Mouse (Mus musculus) liver, embryonic 12.5 days (tissue): ENCODE data around the gene Nxn. TPM values are rescaled to one million over a fixed set of nuclear protein-coding genes. Genes with fewer than 3 reads are reported as not detected.

Experiments
- ATAC-seq: fragments of 200-750 bp; cut with Nextera tagmentation; 2 replicates; pipeline ENCODE4 v1.8.0; 2017; ENCODE audit warnings: moderate number of reproducible peaks, mild to moderate bottlenecking, moderate library complexity
- H3K27ac ChIP-seq: fragments of 300-500 bp; sonication (generic); 2 replicates; pipeline ENCODE4 v1.5.1; 2016; ENCODE audit warnings: mild to moderate bottlenecking
- H3K27me3 ChIP-seq: fragments of 300-500 bp; sonication (generic); replicated peaks from 2 replicates; pipeline ENCODE4 v1.6.1; 2016; ENCODE audit warnings: mild to moderate bottlenecking, moderate library complexity
- H3K36me3 ChIP-seq: fragments of 300-500 bp; sonication (generic); 2 replicates; pipeline ENCODE4 v1.6.1; 2016; ENCODE audit warnings: mild to moderate bottlenecking, moderate library complexity
- H3K4me1 ChIP-seq: fragments of 300-500 bp; sonication (generic); 2 replicates; pipeline ENCODE4 v1.6.1; 2016
- H3K4me2 ChIP-seq: fragments of 300-500 bp; sonication (generic); 2 replicates; pipeline ENCODE4 v1.6.1; 2016; ENCODE audit warnings: mild to moderate bottlenecking, moderate library complexity
- H3K4me3 ChIP-seq: fragments of 300-500 bp; sonication (generic); 2 replicates; pipeline ENCODE4 v1.5.1; 2016; ENCODE audit warnings: mild to moderate bottlenecking, moderate library complexity
- H3K9ac ChIP-seq: fragments of 300-500 bp; sonication (generic); 2 replicates; pipeline ENCODE4 v1.6.1; 2016; ENCODE audit warnings: mild to moderate bottlenecking, moderate library complexity
- H3K9me3 ChIP-seq: fragments of 300-500 bp; sonication (generic); replicated peaks from 2 replicates; pipeline ENCODE4 v1.6.1; 2016; ENCODE audit warnings: mild to moderate bottlenecking, moderate library complexity
- WGBS: fragments of 180-500 bp; shearing (Covaris S2); methylation state at CpG from one replicate; pipeline ENCODE4 v1.1.7; 2016; ENCODE audit not compliant: insufficient replicate concordance; 5-methylcytosine and 5-hydroxymethylcytosine counted together
- polyA plus RNA-seq: library from polyadenylated mRNA; unstranded; fragments of >200 nt; fragmentation: Nextera tagmentation; extraction: Ambion mirVana; gene quantifications from 2 replicates; pipeline ENCODE4 v1.2.1, GENCODE M21; 2016

Nxn gene
- polyA plus RNA-seq, 1 experiment from 2014 or later = 6.0 TPM

- no peak overlapping the region for H3K27ac ChIP-seq
Observed at GRCm38 (mm10) chr11:76252036-76252435, 146.9 kb downstream of the Nxn start.

DNA sequence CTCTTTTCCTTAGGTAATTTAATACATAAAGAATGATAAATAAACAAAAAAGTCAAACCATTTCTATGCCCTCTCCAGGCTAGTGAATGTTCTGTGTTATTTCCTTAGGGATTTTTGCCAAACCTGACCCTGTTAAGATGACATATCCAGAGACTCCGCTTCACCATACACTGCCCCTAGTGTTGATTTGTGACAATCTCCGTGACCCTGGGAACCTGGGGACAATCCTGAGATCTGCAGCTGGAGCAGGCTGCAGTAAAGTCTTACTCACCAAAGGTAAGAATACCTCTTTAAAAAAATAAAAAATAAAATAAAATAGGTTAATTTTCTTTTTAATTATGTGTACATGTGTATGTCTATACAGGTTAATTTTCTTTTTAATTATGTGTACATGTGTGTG, 151.7 kb downstream of the Nxn start:
- no peak overlapping the region for H3K9ac ChIP-seq
- H3K4me2 ChIP-seq = no peak overlapping the region
- H3K27ac ChIP-seq = no peak overlapping the region
- no peaks in the 10 kb centered on the region for H3K9me3 ChIP-seq
- no peak overlapping the region for H3K4me3 ChIP-seq
- peaks cover 21% of the 10 kb centered on the region for H3K4me1 ChIP-seq
- peaks cover 61% of the 10 kb centered on the region for H3K36me3 ChIP-seq
- ATAC-seq = no peak
- no peaks in the 10 kb centered on the region for H3K27me3 ChIP-seq
- WGBS = 63% methylated on average over 2 of the region's 2 CpGs

More at GRCm38 (mm10) chr11:76252036-76252435, 146.9 kb downstream of the Nxn start:
- WGBS = 59% methylated on average over 3 of the region's 3 CpGs
- Histone ChIP-seq H3K36me3 (peaks cover 46% of the 10 kb centered on the region), H3K27me3 (no peaks in the 10 kb centered on the region), H3K4me3 (no peak overlapping the region), H3K9me3 (no peaks in the 10 kb centered on the region), H3K4me1 (no peaks in the 10 kb centered on the region), H3K9ac (no peak overlapping the region), H3K4me2 (no peak overlapping the region)
- no peak for ATAC-seq

- Histone ChIP-seq H3K4me2 (no peak overlapping the region), H3K27me3 (no peaks in the 10 kb centered on the region), H3K27ac (no peak overlapping the region), H3K9ac (no peak overlapping the region), H3K4me1 (peaks cover 21% of the 10 kb centered on the region), H3K9me3 (no peaks in the 10 kb centered on the region), H3K36me3 (peaks cover 56% of the 10 kb centered on the region), H3K4me3 (no peak overlapping the region)
- ATAC-seq = no peak
Observed at GRCm38 (mm10) chr11:76246439-76246838, 152.5 kb downstream of the Nxn start.

- Histone ChIP-seq H3K4me3 (peak overlapping the region; percentile 85), H3K36me3 (peaks cover 51% of the 10 kb centered on the region), H3K27ac (0 out of 2 replicates have a peak overlapping the region, but pooled peaks have one; percentile 38), H3K9me3 (no peaks in the 10 kb centered on the region), H3K27me3 (no peaks in the 10 kb centered on the region), H3K9ac (peak overlapping the region; percentile 83), H3K4me1 (peaks cover 21% of the 10 kb centered on the region), H3K4me2 (peak overlapping the region; percentile 77)
- no peak; the same call in 1 of the 2 replicates for ATAC-seq
- 5% methylated on average over 34 of the region's 34 CpGs for WGBS
Observed at GRCm38 (mm10) chr11:76243811-76244546, 155.0 kb downstream of the Nxn start.

DNA sequence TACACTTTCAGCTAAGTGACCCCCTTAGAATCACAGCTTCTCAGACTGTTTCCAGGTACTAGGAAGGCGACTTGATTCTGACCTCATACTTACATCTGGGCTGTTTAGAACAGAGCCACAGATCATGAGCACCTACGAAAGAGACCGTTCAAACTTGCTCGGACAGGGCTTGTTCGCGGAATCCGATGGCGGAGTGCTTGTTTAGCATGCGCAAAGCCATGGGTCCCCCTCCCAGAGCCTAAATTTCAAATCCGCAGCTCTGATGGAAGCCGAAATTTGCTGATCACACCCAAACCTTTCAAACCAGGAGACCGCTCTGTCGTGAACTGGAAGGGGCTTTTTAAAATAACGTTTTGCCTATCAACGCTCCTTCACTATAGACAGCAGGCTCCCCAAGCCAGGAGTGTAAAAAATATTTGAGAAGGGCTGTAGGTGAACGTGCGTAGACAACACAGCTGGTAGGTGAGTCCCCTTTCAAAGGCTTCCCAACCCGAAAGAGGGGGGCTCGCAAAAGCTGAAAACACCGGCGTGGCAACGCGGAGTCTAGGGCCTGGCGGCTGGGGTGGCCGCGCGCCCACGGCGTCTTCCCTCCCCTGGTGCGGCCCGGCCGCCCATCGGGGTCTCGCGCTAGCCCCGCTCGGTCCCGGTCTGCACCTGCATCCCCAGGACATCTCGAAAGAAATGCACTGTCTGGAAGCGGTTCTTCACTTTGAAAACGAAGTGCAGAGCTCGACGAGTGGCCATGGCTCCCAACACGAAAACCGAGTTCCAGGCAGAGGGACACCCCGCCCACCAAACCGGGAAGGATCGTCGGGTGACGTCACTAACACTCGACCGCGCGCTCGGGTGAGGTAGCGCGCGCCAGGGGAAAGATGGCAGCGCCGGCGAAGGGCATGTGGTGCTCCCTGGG, 155.8 kb downstream of the Nxn start, which contains the start of the genes Mrm3 and Glod4:
Gene Mrm3, plus strand, starts transcription at position 815 of the 910 bp plus-strand sequence.
Gene Glod4, minus strand, starts transcription at position 825 of the 910 bp plus-strand sequence.
- peak within 1 kb of the TSS; percentile 45 for H3K27ac ChIP-seq
- peak within 1 kb of the TSS; percentile 85 for H3K4me3 ChIP-seq
- H3K36me3 ChIP-seq = peaks cover 47% of the 10 kb centered on the region
- H3K9ac ChIP-seq = peak within 1 kb of the TSS; percentile 83
- H3K4me2 ChIP-seq = peak within 1 kb of the TSS; percentile 77
- no peaks in the 10 kb centered on the region for H3K27me3 ChIP-seq
- under 1% methylated on average over 61 of the region's 61 CpGs for WGBS
- ATAC-seq = peak; percentile 85
- H3K4me1 ChIP-seq = peaks cover 21% of the 10 kb centered on the region
- H3K9me3 ChIP-seq = no peaks in the 10 kb centered on the region

- Histone ChIP-seq H3K4me2 (no peak overlapping the region), H3K36me3 (peaks cover 49% of the 10 kb centered on the region), H3K27me3 (no peaks in the 10 kb centered on the region), H3K4me1 (peaks cover 15% of the 10 kb centered on the region), H3K9me3 (no peaks in the 10 kb centered on the region), H3K27ac (no peak overlapping the region), H3K9ac (no peak overlapping the region), H3K4me3 (no peak overlapping the region)
- WGBS = 91% methylated on average over 2 of the region's 2 CpGs
- ATAC-seq = no peak
Observed at GRCm38 (mm10) chr11:76239750-76240149, 159.2 kb downstream of the Nxn start.

- H3K4me1 ChIP-seq = no peaks in the 10 kb centered on the region
- H3K9me3 ChIP-seq = no peaks in the 10 kb centered on the region
- no peak overlapping the region for H3K4me2 ChIP-seq
- WGBS = 82% methylated on average over 3 of the region's 3 CpGs
- no peak overlapping the region for H3K4me3 ChIP-seq
- H3K27ac ChIP-seq = no peak overlapping the region
- H3K36me3 ChIP-seq = peaks cover 82% of the 10 kb centered on the region
- H3K9ac ChIP-seq = no peak overlapping the region
- ATAC-seq = no peak
- no peaks in the 10 kb centered on the region for H3K27me3 ChIP-seq
Observed at GRCm38 (mm10) chr11:76236136-76236535, 162.8 kb downstream of the Nxn start.

- Histone ChIP-seq H3K27ac (no peak overlapping the region), H3K9ac (no peak overlapping the region)
Observed at GRCm38 (mm10) chr11:76225051-76225450, 173.9 kb downstream of the Nxn start.

DNA sequence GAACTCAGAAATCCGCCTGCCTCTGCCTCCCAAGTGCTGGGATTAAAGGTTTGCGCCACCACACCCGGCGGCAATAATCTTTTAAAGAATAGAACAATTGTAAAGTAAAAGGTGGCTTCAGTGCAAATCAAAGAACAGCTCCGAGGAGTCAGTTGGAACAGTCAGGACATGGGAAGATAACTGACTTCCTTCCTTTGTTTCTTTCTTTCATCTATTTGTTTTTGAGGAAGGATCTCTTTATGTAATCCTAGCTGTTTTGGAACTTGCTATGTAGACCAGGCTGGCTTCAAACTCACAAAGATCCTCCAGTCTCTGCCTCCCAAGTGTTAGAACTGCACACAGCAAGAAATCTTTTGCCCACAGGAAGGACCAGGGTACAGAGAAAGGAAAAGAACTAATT, 174.3 kb downstream of the Nxn start:
- ATAC-seq = no peak
- H3K36me3 ChIP-seq = peaks cover 58% of the 10 kb centered on the region
- 81% methylated on average over 5 of the region's 5 CpGs for WGBS
- H3K9me3 ChIP-seq = no peaks in the 10 kb centered on the region
- H3K4me3 ChIP-seq = no peak overlapping the region
- H3K4me2 ChIP-seq = no peak overlapping the region
- H3K27ac ChIP-seq = no peak overlapping the region
- H3K4me1 ChIP-seq = no peaks in the 10 kb centered on the region
- H3K27me3 ChIP-seq = no peaks in the 10 kb centered on the region
- no peak overlapping the region for H3K9ac ChIP-seq

More at GRCm38 (mm10) chr11:76225051-76225450, 173.9 kb downstream of the Nxn start:
- Histone ChIP-seq H3K4me2 (no peak overlapping the region), H3K27me3 (no peaks in the 10 kb centered on the region), H3K9me3 (no peaks in the 10 kb centered on the region), H3K36me3 (peaks cover 54% of the 10 kb centered on the region), H3K4me1 (no peaks in the 10 kb centered on the region), H3K4me3 (no peak overlapping the region)
- no peak for ATAC-seq

- Histone ChIP-seq H3K27ac (peak within 1 kb of the TSS; percentile 83), H3K4me2 (peak within 1 kb of the TSS; percentile 96), H3K4me1 (peaks cover 27% of the 10 kb centered on the region), H3K9me3 (no peaks in the 10 kb centered on the region), H3K27me3 (no peaks in the 10 kb centered on the region), H3K9ac (peak within 1 kb of the TSS; percentile 93), H3K4me3 (peak within 1 kb of the TSS; percentile 86), H3K36me3 (peaks cover 48% of the 10 kb centered on the region)
- WGBS = under 1% methylated on average over 35 of the region's 35 CpGs
- ATAC-seq = peak; percentile 98
Observed at GRCm38 (mm10) chr11:76217390-76217800, 181.5 kb downstream of the Nxn start, which contains the start of the genes Dbil5 and Gemin4. Gene Dbil5, plus strand, starts transcription at chr11:76217608. Gene Gemin4, minus strand, starts transcription at chr11:76217664.

DNA sequence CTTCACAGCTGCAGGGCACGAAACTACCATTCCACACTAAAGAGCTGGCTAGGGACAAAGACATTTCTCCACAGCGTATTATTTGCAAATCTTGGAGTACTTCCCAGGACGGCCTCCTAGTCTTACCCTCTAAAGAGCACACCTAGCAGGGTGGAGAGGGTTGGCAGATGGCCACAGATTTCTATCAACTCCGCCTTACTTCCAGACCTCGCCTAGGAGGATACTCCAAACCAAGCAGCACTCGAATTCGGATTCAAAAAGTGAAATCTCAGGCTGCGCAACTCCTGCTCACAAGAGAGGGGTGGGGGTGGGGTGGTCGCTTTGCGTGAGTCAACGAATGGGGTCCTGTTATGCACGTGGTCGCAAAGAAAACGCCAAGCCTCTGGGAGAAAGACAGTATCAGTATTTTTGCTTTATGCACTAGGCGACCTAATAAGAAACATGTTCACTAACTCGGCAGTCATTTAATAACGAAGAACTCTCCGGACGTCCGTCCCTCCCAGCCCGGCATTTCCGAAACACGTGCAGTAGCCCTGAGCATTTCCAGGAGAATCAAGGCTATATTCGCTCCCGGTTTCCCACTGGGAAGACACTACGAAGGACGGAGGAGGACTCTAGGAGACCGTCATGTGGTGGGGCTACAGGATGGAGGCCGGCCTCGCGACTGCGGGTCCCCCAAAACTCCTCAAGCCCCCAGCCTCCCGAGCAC, 182.1 kb downstream of the Nxn start:
- 3% methylated on average over 33 of the region's 33 CpGs for WGBS
- ATAC-seq = no peak; the same call in 1 of the 2 replicates
- peak overlapping the region; percentile 93 for H3K9ac ChIP-seq
- peak overlapping the region; percentile 86 for H3K4me3 ChIP-seq
- no peaks in the 10 kb centered on the region for H3K9me3 ChIP-seq
- peak overlapping the region; percentile 83 for H3K27ac ChIP-seq
- no peaks in the 10 kb centered on the region for H3K27me3 ChIP-seq
- H3K4me2 ChIP-seq = peak overlapping the region; percentile 96
- peaks cover 48% of the 10 kb centered on the region for H3K36me3 ChIP-seq
- peaks cover 27% of the 10 kb centered on the region for H3K4me1 ChIP-seq
